Mouse (Mus musculus): Measurements from ENCODE around the gene Zfp61.
"Not testable (repeated sequence)": the region's sequence is repeated elsewhere in the genome, so short reads cannot be mapped to it uniquely, and the experiment has no call there.

The Zfp61 gene

DNA sequence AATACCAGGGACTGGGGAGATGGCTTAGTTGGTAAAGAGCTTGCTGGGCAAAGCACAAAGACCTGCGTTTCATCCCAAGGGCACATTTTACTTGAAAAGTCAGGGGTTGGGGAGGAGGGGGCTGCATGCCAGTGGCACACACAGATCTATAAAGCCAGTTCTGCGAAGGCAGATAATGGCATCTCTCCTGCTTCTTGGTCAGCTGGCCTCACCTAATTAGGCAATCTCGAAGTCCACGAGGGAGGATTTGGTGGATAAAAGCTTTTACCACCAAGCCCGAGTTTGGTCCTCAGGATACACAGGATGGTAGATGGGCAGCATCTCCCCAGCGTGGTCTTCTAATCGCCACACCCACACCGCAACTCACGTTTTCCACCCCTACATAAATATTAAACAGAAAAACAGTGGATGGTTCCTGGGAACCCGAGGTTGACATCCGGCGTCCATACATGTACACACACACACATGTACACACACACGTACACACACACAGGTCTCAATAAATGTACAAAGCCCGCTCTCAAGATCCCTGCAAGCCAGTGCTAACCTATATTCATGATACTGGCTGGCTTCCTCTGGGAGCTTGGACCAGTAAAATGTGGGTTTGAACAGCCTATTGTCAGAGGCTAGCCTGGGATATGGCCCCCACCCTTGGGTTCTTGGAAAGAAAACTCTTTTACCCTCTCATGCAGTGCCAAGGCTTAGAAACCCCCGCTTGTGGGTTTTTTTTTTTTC lies 3.5 kb downstream of the Zfp61 start:
- no peak for DNase-seq (ENCODE audit: low spot score in 2 of 2)

DNA sequence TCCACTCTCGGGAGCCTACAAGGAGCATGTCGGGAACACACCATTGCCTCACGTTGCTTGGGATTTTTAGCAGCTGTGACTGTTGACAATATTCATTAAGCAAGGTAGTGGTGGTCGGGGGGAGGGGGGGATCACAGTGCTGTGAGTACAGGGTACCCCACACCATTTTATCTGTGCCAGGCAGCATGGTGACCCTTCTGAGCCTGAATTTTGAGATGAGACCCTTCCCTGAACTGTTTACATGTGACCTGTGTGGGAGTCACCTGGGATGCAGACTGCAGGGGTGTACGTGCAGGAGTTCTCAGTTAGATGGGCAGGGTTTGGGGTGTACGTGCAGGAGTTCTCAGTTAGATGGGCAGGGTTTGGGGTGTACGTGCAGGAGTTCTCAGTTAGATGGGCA lies 4.6 kb downstream of the Zfp61 start:
- no peak for DNase-seq (ENCODE audit: low spot score in 2 of 2)

DNA sequence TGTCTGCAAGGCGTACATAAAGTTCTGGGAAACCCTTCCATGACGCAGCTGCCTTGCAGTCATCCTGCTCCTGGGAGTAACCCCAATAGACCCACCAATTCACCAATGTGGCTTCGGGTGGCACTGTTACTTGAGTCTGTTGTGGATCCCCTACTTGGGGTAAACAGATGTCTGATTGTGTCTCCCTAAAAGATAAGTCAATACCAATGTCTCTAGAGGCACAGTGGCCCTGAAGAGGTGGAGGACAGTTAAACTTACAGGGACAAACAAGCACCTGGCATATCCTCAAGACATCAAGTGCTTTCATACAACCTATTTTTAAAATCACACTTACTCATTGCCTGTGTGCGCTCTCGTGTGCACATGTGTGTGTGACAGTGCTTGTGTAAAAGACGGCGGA lies 5.7 kb downstream of the Zfp61 start:
- DNase-seq (ENCODE audit: low spot score in 2 of 2), result no peak

DNA sequence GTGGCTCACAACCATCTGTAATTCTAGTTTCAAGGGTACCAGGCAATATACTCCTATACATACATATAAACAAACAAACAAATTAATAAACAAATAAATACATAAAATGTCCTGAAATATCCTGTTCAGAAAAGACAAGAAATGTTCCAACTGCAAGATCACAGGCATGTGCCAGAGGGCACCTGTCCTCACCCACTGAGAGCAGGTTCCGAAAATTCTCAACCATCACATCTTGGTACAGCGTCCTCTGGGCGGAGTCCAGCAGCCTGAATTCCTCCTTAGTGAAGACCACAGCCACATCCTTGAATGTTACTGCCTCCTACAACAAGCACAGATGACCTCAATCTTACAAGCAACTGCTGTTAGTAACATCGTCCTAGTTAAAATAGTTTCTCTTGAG lies 6.3 kb downstream of the Zfp61 start:
- no peak for DNase-seq (ENCODE audit: low spot score in 2 of 2)

DNA sequence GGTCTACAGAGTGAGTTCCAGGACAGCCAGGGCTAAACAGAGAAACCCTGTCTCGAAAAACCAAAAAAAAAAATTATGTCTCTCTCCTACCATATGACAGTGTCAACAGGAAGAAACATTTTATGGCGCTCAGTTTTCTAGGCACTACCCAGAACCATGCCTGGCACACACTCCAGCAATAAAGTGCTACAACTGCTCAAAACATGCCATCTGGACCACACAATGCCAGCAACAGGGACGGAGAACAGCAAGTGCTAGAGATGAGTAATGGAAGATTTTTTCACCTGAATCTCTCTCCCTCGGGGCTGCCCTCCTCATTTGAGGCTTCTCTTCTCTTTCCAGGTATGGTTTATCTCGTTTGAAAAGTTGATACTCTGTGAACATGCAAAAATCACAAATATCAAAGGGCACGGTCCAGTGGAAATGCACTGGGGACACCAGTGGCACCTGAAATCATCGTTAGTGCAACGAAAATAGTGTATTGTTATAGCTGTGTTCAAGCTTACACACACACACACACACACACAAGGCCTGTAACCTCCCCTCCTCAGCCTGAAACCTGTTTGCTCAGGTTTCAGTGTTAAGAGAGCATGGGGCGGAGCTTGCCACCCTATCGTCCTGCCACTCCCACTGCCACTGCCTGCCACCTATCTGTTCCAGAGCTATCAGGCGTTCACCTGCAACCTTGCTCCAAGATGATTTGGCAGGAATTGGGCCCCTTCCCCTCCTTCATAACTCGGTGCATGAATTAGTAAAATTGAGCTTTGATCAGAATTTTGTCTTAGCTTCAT lies 7.8 kb downstream of the Zfp61 start:
- DNase-seq (ENCODE audit: low spot score in 2 of 2), result no peak

DNA sequence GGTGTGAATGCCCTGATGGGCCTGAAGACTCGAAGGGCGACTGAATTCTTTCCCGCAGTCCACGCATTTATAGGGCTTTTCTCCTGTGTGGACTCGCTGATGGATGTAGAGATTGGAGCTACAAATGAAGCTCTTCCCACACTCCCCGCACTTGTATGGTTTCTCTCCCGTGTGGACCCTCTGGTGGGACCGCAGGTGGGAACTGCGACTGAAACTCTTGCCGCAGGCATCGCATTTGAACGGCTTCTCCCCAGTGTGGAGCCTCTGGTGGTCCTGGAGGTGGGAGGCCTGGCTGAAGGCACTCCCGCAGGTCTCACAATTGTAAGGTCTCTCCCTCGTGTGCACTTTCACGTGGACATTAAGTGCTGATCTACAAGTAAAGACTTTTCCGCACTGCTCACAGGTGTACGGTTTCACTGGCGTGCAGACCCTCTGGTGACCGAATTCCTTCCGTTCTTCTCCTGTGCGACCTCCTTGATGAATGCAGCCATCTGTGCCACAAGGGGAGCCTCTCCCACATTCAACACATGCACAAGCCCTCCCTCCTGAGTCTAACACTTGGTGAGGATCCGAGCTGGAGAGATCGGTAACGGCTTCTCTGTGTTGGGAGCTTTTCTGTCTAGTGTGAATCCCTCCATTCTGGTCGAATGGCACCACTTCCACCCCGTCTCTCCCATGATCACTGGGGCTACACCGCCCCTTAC lies 9.5 kb downstream of the Zfp61 start:
- no peak for DNase-seq (ENCODE audit: low spot score in 2 of 2)

DNA sequence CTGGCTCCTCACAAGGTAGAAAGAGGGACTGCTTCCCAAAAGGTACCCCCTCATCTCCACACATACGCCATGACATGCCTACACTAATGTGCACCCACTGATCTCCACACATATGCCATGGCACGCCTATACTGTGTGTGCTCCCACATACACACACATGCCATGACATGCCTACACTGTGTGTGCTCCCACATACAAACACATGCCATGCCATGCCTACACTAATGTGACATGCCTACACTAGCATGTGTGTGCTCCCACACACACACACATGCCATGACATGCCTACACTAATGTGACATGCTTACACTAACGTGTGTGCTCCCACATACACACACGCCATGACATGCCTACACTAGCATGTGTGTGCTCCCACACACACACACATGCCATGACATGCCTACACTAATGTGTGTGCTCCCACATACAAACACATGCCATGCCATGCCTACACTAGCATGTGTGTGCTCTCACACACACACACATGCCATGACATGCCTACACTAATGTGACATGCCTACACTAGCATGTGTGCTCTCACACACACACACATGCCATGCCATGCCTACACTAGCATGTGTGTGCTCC lies 10.8 kb downstream of the Zfp61 start:
- no peak for DNase-seq (ENCODE audit: low spot score in 2 of 2)

DNA sequence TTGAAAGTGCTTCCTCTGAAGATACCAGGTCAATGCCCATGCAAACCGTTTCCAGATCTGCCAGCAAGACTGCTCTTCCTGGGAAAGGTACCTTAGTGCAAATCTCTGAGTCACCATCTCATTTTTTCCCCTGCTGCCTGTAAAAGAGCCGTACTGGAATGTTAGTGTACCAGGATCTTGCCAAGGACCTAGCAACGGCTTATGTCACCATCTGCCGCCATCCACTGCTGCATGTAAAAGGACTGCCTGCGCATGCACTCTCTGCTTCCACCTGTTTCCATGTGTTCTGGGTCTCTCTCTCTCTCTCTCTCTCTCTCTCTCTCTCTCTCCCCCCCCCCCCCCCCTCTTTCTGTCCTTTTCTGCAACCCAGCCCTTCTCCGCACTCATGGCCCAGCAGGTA lies 12.5 kb downstream of the Zfp61 start:
- DNase-seq (ENCODE audit: low spot score in 2 of 2), result no peak

DNA sequence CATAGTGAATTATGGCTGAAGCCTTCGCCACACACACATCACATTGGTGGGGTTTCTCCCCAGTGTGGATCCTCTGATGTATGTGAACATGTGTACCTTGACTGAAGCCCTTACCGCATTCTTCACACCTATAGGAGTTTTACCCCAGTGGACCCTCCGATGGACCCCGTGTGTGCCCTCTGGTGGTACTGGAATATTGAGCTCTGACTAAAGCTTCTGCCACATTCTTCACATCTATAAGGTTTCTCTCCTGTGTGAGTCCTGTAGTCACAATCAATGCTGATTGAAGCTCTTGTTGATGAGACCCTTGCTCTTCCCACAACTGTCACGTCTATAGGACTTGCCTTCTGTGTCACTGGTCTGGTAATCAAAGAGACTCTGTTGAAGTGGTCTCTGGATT lies 13.4 kb downstream of the Zfp61 start:
- DNase-seq (ENCODE audit: low spot score in 2 of 2), result no peak

DNA sequence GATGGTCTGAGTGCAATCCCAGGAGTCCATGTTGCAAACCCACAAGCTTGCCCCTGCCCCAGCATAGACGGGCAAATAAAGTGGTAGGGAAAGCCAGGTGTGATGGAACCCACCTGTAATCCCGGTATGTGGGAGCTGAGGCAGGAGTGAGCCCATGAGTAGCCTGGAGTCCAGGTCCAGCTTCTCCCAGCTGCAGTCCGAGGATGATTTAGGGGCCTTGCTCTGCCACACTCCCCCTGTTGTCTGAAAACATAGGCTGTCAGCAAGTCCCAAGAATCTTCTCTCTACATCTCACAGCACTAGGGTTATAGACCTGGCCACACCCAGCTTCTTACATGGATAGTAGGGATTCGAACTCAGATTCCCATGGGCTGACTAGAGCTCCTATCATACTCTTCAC lies 14.1 kb downstream of the Zfp61 start:
- no peak for DNase-seq (ENCODE audit: low spot score in 2 of 2)

DNA sequence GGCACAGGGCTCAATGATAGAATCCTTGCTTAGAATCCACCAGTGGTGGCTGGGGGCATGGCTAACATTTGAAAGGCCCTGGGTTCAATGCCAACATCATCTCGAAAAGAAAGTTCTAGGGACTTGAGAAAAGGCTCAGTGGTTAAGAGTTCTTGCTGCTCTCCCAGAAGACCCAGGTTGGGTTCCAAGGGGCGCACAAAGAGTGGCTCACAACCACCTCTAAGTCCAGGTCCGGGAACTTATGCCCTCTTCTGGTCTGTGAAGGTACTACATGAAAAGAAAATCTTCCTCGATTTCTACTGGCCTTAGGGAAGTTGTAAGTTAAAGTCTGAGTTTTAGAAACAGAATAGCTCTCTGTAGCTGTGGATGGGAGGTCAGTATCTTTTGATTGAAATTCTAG lies 14.9 kb downstream of the Zfp61 start:
- no peak for DNase-seq (ENCODE audit: low spot score in 2 of 2)

DNA sequence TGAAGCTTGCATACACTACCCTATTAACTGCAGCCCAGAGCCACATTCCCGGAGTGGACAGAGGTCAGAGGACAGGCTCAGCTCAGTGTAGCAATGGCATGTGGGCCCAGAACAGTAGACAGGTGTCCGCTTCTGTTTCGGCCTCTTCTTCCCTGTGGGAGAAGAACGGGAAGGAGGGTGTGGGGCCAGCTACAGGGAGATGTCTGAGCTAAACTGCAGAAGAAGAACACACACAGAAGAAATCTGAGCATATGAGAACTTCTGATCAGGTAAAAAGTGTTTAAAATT lies 20.2 kb downstream of the Zfp61 start:
- no peak for DNase-seq (ENCODE audit: low spot score in 2 of 2)

DNA sequence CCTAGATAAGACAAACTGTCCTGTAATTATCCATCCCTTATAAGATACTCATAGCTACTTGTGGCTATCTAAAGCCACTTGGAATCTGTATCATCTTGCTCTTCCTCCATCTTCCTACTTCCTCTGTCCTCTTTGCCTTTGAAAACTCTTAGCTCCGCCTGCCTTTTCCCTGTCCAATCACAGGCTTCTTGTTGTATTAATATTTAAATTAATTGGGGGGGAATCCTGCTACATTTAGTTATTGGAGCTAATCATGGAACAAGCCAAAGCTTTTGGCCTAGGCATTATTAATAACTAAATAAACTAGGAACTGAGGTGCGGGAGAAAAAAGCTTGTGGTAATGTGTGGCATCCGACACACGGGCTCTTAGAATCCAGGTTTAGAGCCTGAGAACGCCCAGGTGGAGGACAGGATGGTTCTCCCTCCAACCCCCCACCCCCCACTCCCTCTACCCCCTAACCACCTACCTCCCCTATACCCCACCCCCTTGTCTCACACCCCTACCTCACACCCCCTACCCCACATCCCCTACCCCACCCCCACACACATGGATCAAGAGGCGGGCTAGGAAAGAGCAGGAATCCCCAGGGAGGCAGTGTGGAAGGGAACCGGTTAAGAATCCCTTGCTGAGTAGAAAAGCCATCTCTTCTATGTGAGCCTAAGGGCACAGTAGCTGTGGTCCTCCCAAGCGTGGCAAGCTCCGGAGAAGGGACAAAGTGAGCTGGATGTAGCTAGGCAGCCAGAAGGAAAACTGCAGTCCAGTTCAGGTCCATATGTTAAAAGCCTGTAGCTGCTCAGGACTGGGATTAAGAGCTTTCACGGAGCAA lies 20.8 kb downstream of the Zfp61 start:
- no peak for DNase-seq (ENCODE audit: low spot score in 2 of 2)

DNA sequence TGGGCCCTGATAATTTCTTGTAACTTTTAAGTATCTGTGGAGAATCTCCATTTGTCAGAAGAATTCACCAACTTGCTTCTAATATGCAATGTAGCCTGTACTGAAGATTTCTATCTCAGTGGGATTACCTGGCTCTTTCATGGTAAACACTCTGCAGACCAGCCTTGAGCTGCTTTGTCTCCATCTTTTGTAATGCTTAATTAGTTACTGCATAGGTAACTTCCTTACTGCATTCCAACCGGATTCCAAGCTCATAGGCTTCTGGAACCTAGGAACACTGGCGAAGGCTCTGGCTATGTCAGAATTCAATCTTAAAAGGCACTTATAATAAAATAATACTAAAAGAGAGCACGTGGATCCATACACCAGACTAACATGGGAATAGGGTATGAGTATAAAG lies 22.3 kb downstream of the Zfp61 start:
- not testable (repeated sequence) for DNase-seq (ENCODE audit: low spot score in 2 of 2)

DNA sequence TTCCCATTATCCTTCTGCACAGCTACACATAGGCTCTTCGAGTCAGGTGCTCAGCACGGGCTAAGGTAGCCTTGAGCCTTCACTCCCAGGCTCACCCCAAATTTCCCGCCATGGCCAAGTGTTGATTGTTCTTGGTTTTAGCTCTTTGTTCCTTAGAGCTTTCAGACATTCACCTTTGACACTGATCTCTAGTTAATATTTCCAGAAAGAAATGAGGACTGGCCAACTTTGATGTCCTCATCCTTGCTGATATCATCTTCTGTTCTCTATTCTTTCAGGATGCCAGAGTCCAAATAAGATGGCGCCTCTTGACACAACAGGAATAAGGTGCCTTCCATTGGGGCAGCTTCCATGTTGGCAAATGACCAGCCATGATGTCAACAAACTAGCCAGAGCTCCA lies 26.6 kb downstream of the Zfp61 start:
- no peak for DNase-seq (ENCODE audit: low spot score in 2 of 2)

DNA sequence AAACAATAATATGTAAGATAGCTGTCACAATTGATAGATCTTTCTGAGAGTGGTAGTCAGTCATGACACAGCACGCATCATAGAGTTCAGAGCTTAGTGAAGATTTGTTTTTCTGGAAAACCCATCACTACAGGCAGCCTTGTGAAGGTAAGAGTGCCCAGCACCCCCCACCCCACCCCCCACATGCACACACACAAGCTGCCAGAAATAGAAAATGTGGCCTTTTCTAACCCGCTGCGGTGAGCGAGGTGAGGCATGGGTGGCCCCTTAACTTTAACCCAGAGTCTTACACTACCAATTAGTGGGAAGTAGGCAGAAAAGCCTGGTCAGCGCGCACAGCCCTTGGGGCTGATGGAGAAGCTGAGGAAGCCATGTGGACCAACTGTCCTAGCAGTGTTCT lies 29.8 kb downstream of the Zfp61 start:
- no peak for DNase-seq (ENCODE audit: low spot score in 2 of 2)

DNA sequence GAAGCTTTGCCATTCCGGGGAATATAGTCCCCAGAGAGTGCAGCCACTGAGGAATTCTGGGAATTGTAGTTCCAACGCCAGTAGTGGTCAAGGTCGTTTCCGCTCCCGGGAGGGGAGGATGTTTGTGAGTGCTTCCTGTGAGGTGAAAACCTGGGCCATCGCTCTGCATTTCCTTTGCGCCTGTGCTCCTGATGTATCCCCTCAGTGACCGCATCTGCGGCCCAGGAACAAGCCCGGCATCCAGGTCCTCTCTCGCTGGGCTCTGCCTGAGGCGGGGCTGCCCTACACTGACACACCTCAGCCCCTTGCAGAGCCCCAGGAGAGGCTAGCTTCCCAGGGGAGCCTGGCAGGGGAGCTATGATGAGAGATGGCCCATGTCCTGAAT lies 30.8 kb downstream of the Zfp61 start, which contains the start of gene Zfp93:
Gene Zfp93, plus strand, starts transcription at position 133 of the 385 bp plus-strand sequence.
- DNase-seq (ENCODE audit: low spot score in 2 of 2), result peak; percentile 67 to 78

DNA sequence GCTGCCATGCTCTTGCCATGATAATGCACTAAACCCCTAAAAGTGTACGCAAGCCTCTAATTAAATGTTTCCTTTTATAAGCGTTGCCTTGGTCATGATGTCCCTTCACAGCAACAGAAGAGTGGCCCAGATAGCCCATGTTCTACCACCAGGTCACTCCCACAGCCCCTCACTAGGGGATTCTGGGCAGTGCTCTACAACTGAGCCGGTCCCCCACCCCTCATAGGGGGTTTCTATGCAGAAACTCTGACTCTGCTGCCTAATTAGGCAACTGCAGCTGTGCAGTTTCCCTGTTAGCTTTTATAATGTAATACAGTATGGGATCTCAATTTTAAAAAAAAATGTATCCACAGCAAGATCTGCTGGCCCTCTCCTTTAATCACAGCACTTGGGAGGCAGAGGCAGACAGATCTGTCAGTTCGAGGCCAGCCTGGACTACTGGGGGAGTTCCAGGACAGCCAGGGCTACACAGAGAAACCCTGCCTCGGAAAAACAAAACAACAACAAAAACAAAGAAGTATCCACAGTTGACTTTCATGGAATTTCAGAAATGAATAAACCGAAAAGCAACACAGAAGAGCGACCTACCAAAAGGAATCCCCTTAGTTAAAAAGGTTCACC lies 31.3 kb downstream of the Zfp61 start:
- DNase-seq (ENCODE audit: low spot score in 2 of 2), result no peak

DNA sequence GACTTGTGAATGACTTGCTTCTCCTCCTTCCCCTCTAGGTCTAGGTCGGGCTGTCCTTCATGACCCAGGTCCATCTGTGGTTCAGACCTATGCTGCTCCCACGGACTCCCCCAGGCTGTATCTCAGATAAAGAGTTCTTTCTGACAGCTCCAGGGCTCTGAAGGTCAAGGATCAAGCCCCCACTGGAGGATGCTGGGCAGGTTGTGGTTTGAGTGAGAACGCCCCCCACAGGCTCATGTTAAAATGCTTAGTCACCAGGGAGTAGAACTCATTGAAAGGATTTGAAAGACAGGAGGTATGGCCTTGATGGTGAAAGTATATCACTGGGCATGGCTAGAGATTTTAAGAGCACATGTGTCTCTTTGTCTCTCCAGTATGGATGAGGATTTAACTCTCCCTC lies 31.8 kb downstream of the Zfp61 start:
- no peak for DNase-seq (ENCODE audit: low spot score in 2 of 2)

DNA sequence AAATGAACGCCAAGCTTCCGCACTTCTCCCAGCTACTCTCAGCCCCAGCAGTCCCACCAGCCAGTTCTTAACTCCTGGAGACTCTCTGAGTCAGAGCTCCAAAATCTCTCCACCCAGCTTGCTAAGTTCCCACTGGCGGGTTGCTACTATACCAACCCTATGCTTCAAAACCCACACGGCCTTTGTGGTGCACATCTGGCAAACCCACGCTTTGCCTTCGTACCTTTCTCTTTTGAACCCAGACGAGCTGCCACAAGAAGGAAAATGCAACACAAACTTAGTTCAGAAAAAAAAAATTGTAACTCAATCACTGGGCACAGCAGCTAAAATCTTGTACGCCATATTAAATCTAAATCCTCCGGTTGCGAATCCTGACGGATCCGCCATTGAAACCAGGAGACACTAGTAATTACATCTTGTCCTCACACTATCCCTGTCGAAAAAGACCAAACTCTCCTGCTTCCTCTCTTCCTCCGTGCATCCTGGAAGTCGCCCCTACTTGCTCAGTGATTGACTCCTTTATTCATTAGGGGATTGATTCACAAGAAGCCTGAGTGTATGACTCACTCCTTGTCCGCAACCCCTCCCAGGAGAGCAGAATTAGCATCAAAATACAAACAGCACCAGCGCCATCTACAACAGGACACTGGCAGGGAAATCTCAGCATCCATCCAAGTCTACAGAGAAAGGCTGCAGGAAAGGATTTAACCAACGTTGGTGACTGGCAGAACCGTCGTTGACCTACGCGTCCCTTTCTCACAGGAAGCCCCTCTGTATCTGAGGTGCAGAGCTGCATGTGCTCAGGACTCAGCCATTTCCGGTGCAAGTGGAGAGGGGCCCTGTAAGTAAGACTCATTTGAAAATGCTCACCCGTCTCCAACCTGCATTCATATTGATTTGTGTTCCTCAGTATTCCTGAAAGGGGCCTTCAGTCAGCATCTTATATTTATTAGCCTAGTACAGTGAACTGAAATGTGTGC lies 32.6 kb downstream of the Zfp61 start:
- DNase-seq (ENCODE audit: low spot score in 2 of 2), result no peak
